Mouse (Mus musculus) embryo, embryonic 9.5 days (tissue): ENCODE results near the gene Olfr830.
"Not testable (repeated sequence)": the region's sequence is repeated elsewhere in the genome, so short reads cannot be mapped to it uniquely, and the experiment has no call there.

Experiments
- DNase-seq: peaks from one replicate; pipeline ENCODE4 v3.0.0-alpha.2; 2017; ENCODE audit errors: extremely low spot score

The Olfr830 gene

DNA sequence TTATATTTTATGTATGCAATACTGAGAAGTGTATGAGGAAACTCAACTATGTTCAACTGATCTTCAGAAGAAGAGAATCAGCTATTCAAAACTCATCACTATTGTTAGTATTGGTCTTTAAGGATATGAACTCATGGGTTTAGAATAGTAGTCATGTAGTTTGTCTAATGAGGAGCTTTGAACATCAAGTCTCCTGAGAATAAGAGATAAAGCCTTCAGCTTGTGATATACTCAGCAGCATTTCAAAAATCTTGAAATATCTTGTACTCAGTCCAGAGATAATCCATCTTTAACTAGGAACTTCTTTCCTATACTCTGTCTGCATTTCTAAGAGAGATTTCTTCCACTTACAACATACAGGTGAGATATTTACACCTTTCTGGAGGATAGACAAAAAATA is at the start of gene Olfr830:
Olfr830 (plus strand) TSS at position 301 of the 400 bp plus-strand sequence.
- DNase-seq: no peak

DNA sequence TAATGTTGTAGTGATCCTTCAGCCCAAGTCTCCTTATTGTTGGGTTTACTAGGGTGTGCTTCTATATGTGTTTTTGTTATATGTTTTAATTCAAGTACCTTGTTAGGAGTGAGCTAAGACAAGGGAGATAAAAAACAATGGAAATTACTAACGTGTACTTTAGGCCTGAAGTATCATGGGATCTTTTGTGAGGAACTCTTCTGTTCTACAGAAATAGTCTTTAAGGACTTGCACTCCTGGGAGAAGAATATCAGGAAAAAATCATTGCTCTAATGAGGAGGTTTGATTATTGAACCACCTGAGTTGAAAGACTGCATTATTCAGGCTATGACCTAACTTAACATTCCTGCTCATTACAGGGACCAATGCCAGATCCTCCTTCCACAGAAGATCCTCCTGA is 19.9 kb upstream of the Olfr830 start, which contains the start of gene Olfr829:
Olfr829 (plus strand) TSS at position 301 of the 400 bp plus-strand sequence.
- no peak for DNase-seq

DNA sequence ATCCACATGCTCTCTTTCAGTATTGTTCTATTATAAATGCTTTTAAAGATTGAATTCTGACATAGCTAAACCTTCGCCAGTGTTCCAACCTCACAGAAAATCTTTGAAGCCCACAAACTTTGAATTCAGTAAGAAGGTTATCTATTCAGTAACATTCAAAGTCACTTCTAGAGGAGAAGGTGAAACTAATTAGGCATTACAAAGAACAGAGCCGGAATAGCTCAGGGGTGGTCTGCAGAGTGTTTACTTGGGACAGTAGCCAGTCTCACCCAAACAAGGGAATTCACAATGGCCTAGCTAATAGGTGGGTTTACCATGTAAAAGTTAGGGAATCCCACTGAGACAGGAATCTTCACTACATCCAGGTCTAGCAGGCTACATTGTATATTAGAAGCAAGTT is 33.2 kb downstream of the Olfr830 start:
- not testable (repeated sequence) for DNase-seq

DNA sequence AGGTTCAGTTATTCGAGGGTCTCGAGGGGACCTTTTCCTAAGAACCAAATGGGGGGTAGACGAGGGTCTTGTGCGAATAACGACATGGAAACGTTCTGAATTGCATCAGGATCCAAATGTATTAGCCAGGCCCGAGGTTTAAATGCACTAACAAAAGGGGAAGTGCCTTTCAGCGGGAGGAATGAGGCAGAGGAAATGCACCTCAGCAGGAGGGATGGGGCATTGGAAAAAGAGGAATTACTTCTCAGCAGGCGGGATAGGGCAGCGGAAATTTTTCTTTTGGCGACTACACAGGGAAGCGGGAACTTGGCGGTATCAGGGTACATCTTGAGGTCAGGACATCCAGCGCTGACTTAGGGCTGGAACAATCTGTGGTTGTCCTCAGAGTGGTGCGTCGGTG is 53.4 kb downstream of the Olfr830 start:
- DNase-seq: not testable (repeated sequence)
